ENCODE assay signal across 11 mouse cellular contexts in genomic region chr10:16552861-16553635, GRCm38 (mm10).
A peak's percentile ranks its signal among the peaks of the same experiment; 100 is the strongest.
DNase-seq lines count a peak whose midpoint lies in the region; ATAC-seq and TF ChIP-seq lines count a peak whose summit lies in the region.
"Had no signal": no experiment of that assay in that cellular context is flagged by ENCODE, and none has a peak within 500 bp of the region (broad histone marks: within the 10 kb centered on the region; RNA-seq: fewer than 3 reads in every experiment).

No protein-coding gene starts in this region.

- intact Hi-C loops in left cerebral cortex, postnatal 4 days (cut with DNase I): no loop called here

- peaks cover 5% of the 10 kb centered on the region for H3K4me1 ChIP-seq in embryonic fibroblast, embryonic 13.5 days (ENCODE audit: control insufficient read depth, insufficient read depth, low read length)
- H3K4me1 ChIP-seq: forebrain, embryonic 15.5 days had no signal

- no peak overlapping the region for H3K4me3 ChIP-seq in embryonic fibroblast, embryonic 13.5 days (ENCODE audit: insufficient read depth, low read length)
- H3K4me3 ChIP-seq: forebrain, embryonic 15.5 days; megakaryocyte, embryonic 14.5 days had no signal

- ATAC-seq in CD4-positive, CD25-positive, alpha-beta regulatory T cell, adult 4 months: no peak
- ATAC-seq: forebrain, embryonic 15.5 days had no signal

- TF ChIP-seq CTCF in embryonic fibroblast, embryonic 13.5 days (IDR thresholded peaks at IDR 0.05; ENCODE audit: borderline replicate concordance, insufficient read depth, low read length): no peak

- H3K27ac ChIP-seq in embryonic fibroblast, embryonic 13.5 days (ENCODE audit: insufficient read depth, low read length): peak overlapping the region; percentile 99
- H3K27ac ChIP-seq: forebrain, embryonic 15.5 days; stomach, postnatal 0 days had no signal

- DNase-seq in kidney, postnatal 10 days: peak; percentile 15
- DNase-seq in kidney, adult 8-10 months: no peak
- DNase-seq in NIH3T3 (ENCODE audit: low read depth) (peak; percentile 99), liver (no peak)
- peak; percentile 49 for DNase-seq in lung, postnatal 10 days
- no peak for DNase-seq in left cerebral cortex, postnatal 4 days

- TF ChIP-seq POLR2A in embryonic fibroblast, embryonic 13.5 days (IDR thresholded peaks at IDR 0.05; ENCODE audit: low read depth, low read length): no peak

Comparison
In these comparisons a context has a peak if more than half of its experiments do, and no peak if none do; other contexts are left out.
1. DNase-seq: peak in kidney, postnatal 10 days (single experiment), NIH3T3 (single experiment) and lung, postnatal 10 days (single experiment); none in kidney, adult 8-10 months (0 of 2), left cerebral cortex, postnatal 4 days (single experiment) and liver (single experiment).